Mouse (Mus musculus) forebrain, embryonic 12.5 days (tissue): ENCODE results near the gene Rtkn. TPM values are rescaled to one million over a fixed set of nuclear protein-coding genes. Genes with fewer than 3 reads are reported as not detected.
"Not testable (repeated sequence)": the region's sequence is repeated elsewhere in the genome, so short reads cannot be mapped to it uniquely, and the experiment has no call there.

Experiments used
- ATAC-seq: fragments of 200-750 bp; cut with Nextera tagmentation; 2 replicates; pipeline ENCODE4 v1.8.0; 2017; ENCODE audit warnings: moderate TSS enrichment; ENCODE audit not compliant: low FRiP score
- H3K27ac ChIP-seq: fragments of 300-500 bp; sonication (generic); 2 replicates; pipeline ENCODE4 v1.5.1; 2016; ENCODE audit warnings: mild to moderate bottlenecking
- H3K27me3 ChIP-seq: fragments of 300-500 bp; sonication (generic); 2 replicates; pipeline ENCODE4 v1.6.1; 2016; ENCODE audit warnings: mild to moderate bottlenecking
- H3K36me3 ChIP-seq: fragments of 300-500 bp; sonication (generic); replicated peaks from 2 replicates; pipeline ENCODE4 v1.6.1; 2016; ENCODE audit warnings: mild to moderate bottlenecking
- H3K4me1 ChIP-seq: fragments of 300-500 bp; sonication (generic); 2 replicates; pipeline ENCODE4 v1.6.1; 2016
- H3K4me2 ChIP-seq: fragments of 300-500 bp; sonication (generic); 2 replicates; pipeline ENCODE4 v1.6.1; 2016; ENCODE audit warnings: mild to moderate bottlenecking, moderate library complexity
- H3K4me3 ChIP-seq: fragments of 300-500 bp; sonication (generic); replicated peaks from 2 replicates; pipeline ENCODE4 v1.5.1; 2016; ENCODE audit warnings: mild to moderate bottlenecking
- H3K9ac ChIP-seq: fragments of 300-500 bp; sonication (generic); 2 replicates; pipeline ENCODE4 v1.6.1; 2016; ENCODE audit warnings: mild to moderate bottlenecking
- H3K9me3 ChIP-seq: fragments of 300-500 bp; sonication (generic); 2 replicates; pipeline ENCODE4 v1.6.1; 2016
- WGBS: fragments of 180-500 bp; shearing (Covaris S2); methylation state at CpG from one replicate; pipeline ENCODE4 v1.1.7; 2016; 5-methylcytosine and 5-hydroxymethylcytosine counted together
- polyA plus RNA-seq: library from polyadenylated mRNA; unstranded; fragments of >200 nt; fragmentation: Nextera tagmentation; extraction: Ambion mirVana; gene quantifications from 2 replicates; pipeline ENCODE4 v1.2.1, GENCODE M21; 2016

The Rtkn gene
- polyA plus RNA-seq, 1 experiment from 2014 or later: 19.9 TPM

DNA sequence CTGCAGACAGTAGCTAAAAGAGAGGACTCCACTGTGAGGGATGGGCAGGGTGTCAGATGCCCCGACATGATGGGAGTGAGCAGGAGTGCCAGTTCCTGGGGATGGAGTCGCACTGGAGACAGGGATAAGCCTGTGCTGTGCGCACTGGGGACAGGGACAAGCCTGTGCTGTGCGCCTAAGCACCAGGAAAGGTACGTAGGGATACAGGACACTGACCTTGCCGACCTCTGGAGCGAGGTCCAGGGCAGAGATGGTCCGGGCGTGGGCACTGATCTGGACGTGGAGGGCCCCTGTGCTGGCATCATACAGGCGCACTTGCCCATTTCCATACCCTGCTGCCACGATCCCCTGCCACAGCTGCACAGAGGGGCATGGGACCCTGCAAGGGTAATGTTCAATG lies 17.8 kb downstream of the Rtkn start:
- Histone ChIP-seq H3K36me3 (peaks cover 40% of the 10 kb centered on the region), H3K4me3 (no peak overlapping the region), H3K27ac (no peak overlapping the region), H3K27me3 (no peaks in the 10 kb centered on the region), H3K9ac (no peak overlapping the region), H3K9me3 (no peaks in the 10 kb centered on the region), H3K4me1 (peaks cover 30% of the 10 kb centered on the region), H3K4me2 (no peak overlapping the region)
- WGBS: 87% methylated on average over 12 of the region's 12 CpGs
- ATAC-seq: no peak

DNA sequence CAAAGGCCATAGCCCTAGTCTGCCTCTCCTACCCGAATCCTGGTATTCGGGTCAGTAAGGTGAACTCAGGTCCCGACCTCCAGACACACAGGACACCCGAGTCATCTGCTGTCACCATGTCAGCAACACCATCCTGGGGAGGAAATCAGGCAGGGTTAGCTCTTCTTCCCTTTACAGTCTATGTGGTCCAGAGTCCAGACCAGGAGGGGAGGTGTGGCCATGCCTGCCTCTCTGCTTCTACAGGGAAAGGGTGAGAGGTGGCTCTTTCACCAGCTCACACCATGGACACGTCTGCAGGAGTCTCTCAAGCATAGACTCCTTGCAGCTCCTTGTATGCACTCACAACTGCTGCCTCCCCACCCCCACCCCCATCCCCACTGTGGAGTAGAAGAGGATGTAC lies 18.2 kb downstream of the Rtkn start:
- peaks cover 30% of the 10 kb centered on the region for H3K4me1 ChIP-seq
- WGBS: 83% methylated on average over 5 of the region's 5 CpGs

DNA sequence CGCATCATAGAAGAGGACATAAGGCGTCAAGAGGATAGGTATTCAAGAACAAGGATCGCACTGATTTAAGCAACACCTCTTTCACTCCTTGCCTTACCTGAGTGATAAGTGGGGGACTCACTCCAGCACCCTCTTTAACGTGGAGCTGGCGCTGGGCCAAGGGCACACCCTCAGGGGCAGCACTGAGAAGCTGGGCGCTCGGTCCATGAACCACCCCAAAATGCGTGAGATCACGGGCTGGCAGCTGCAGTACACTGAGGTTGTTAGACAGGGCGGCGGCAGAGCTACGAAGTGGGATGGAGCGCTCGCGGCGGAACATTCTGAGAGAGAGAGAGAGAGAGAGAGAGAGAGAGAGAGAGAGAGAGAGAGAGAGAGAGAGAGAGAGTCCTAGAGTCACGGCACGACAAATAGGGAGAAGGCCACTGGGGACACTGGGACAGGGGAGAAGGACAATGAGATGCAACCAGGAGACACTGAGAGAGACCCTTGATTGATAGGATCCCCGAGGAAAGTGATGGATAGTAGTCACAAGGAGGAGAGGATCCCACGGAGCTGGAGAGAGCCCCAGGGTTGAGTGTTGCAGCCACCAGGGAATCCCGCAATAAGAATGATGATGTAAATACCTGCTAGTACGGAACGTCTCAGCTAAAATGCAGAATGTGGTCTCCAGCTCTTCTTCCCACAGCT lies 20.4 kb downstream of the Rtkn start:
- peaks cover 9% of the 10 kb centered on the region for H3K27me3 ChIP-seq
- peak overlapping the region; percentile 62 for H3K9ac ChIP-seq
- peak overlapping the region; percentile 60 for H3K4me3 ChIP-seq
- peak; percentile 15 for ATAC-seq
- no peaks in the 10 kb centered on the region for H3K9me3 ChIP-seq
- 0 out of 2 replicates have a peak overlapping the region, but pooled peaks have one; percentile 19 for H3K27ac ChIP-seq
- peaks cover 30% of the 10 kb centered on the region for H3K4me1 ChIP-seq
- WGBS: 7% methylated on average over 23 of the region's 23 CpGs
- H3K36me3 ChIP-seq: peaks cover 24% of the 10 kb centered on the region
- peak overlapping the region; percentile 83 for H3K4me2 ChIP-seq

More for the DNA sequence above, 18.2 kb downstream of the Rtkn start:
- no peak overlapping the region for H3K27ac ChIP-seq
- no peak overlapping the region for H3K4me3 ChIP-seq
- H3K9me3 ChIP-seq: no peaks in the 10 kb centered on the region
- H3K4me2 ChIP-seq: no peak overlapping the region
- H3K36me3 ChIP-seq: peaks cover 38% of the 10 kb centered on the region
- H3K9ac ChIP-seq: no peak overlapping the region
- no peaks in the 10 kb centered on the region for H3K27me3 ChIP-seq
- no peak for ATAC-seq

DNA sequence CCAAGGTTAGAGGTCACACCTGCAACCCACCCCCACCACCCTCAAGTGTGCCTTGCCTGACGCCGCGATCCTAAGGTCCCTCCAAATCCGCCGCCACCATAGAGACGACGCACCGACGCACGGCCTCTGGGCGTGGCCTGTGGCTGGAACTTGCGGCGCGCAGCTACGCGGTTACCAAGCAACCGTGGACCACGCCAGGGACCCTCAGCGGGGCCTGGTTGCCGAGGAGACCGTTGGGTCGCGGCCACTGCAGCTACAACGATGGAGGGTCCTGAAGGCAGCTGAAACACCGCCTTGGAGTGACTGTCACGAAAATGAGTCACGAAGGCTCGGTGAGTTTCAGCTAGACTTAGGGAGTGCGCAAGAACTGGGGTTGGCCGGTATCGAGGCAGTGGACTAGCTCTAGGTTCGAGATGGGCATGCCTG lies 21.0 kb downstream of the Rtkn start, which contains the start of the genes Wdr54 and 1700003E16Rik:
Gene Wdr54 (minus strand): TSS at position 139 of the 426 bp plus-strand sequence.
Gene 1700003E16Rik (plus strand): TSS at position 146 of the 426 bp plus-strand sequence.
- peak within 1 kb of the TSS; percentile 62 for H3K9ac ChIP-seq
- peak within 1 kb of the TSS; percentile 83 for H3K4me2 ChIP-seq
- H3K4me3 ChIP-seq: peak within 1 kb of the TSS; percentile 60
- WGBS: 2% methylated on average over 32 of the region's 32 CpGs
- H3K9me3 ChIP-seq: no peaks in the 10 kb centered on the region
- peaks cover 15% of the 10 kb centered on the region for H3K27me3 ChIP-seq
- H3K36me3 ChIP-seq: peaks cover 22% of the 10 kb centered on the region
- peak within 1 kb of the TSS; percentile 19; the same call in 1 of the 2 replicates for H3K27ac ChIP-seq
- ATAC-seq: peak; percentile 94
- H3K4me1 ChIP-seq: peaks cover 28% of the 10 kb centered on the region

DNA sequence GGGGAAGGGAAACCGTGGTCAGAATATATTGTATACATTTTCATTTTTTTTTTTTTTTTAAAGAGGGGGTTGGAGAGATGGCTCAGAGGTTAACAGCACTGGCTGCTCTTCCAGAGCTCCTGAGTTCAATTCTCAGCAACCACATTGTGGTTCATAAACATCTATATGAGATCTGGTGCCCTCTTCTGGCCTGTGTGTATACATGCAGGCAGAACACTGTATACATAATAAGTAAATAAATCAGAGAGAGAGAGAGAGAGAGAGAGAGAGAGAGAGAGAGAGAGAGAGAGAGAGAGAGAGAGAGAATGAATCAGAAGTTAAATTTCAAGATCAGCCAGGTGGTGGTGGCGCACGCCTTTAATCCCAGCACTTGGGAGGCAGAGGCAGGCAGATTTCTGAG lies 24.2 kb downstream of the Rtkn start:
- H3K4me1 ChIP-seq: peaks cover 31% of the 10 kb centered on the region

DNA sequence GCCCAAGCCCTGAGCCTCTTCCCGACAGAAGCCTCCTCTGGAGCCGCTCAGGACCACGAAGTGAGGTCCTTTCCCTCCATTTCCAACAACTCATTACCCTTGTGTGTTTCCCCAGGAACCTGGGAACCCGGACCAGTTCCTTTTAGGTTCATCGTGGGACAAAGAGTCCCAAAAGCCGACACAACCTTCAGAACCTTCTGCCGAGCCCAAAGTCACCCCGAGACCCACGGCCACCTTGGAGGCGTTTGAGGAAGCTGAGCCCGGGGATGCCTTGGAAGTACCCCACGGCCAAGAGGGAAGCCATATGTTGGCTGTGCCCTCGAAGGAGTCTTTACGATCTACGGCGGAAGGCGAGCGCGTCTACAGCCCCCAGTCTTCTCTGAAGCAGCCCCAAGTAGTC lies 26.2 kb downstream of the Rtkn start:
- H3K9ac ChIP-seq: no peak overlapping the region
- H3K27ac ChIP-seq: no peak overlapping the region
- H3K4me2 ChIP-seq: peak overlapping the region; percentile 40
- ATAC-seq: no peak
- H3K4me3 ChIP-seq: peak overlapping the region; percentile 27
- H3K27me3 ChIP-seq: peaks cover 38% of the 10 kb centered on the region
- no peaks in the 10 kb centered on the region for H3K36me3 ChIP-seq
- WGBS: 7% methylated on average over 19 of the region's 19 CpGs
- H3K4me1 ChIP-seq: peaks cover 24% of the 10 kb centered on the region
- no peaks in the 10 kb centered on the region for H3K9me3 ChIP-seq

More for the DNA sequence above, 24.2 kb downstream of the Rtkn start:
- not testable (repeated sequence) for H3K9me3 ChIP-seq, H3K36me3 ChIP-seq, H3K4me3 ChIP-seq, H3K27ac ChIP-seq, ATAC-seq, H3K9ac ChIP-seq, H3K4me2 ChIP-seq
- H3K27me3 ChIP-seq: peaks cover 38% of the 10 kb centered on the region
- WGBS: 37% methylated on average over 3 of the region's 3 CpGs

- H3K4me2 ChIP-seq: peak overlapping the region; percentile 40
- 0 out of 2 replicates have a peak overlapping the region, but pooled peaks have one; percentile 22 for H3K9ac ChIP-seq
- no peak overlapping the region for H3K27ac ChIP-seq
- ATAC-seq: no peak
- H3K4me3 ChIP-seq: peak overlapping the region; percentile 27
- H3K9me3 ChIP-seq: no peaks in the 10 kb centered on the region
- under 1% methylated on average over 49 of the region's 49 CpGs for WGBS
- peaks cover 28% of the 10 kb centered on the region for H3K4me1 ChIP-seq
- H3K36me3 ChIP-seq: no peaks in the 10 kb centered on the region
- peaks cover 38% of the 10 kb centered on the region for H3K27me3 ChIP-seq
Observed at GRCm38 (mm10) chr6:83161921-83162641, 26.8 kb downstream of the Rtkn start.

DNA sequence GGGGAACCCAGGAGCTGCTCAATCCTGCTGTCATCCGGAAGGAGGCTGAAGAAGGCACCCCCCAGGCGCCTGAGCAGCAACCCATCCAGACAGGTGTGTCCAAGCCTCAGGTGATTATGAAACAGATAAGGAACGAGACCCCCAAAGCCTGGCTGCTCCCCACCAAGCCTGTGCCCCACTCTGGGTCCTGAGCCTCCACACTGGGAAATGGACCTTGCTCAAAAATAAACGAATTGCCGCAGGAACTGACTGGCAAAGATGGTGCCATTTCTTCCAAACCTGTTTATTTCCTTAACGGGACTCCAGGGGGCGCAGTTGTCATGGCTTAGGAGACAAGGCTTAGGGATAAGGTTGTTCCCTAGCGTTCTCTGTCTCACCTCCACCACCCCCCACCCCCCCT lies 27.4 kb downstream of the Rtkn start:
- WGBS: 2% methylated on average over 8 of the region's 8 CpGs
- no peak for ATAC-seq
- Histone ChIP-seq H3K4me2 (peak overlapping the region; percentile 40), H3K27me3 (peaks cover 38% of the 10 kb centered on the region), H3K27ac (no peak overlapping the region), H3K9ac (no peak overlapping the region), H3K4me3 (peak overlapping the region; percentile 27), H3K36me3 (no peaks in the 10 kb centered on the region), H3K9me3 (no peaks in the 10 kb centered on the region), H3K4me1 (peaks cover 34% of the 10 kb centered on the region)

- WGBS: 7% methylated on average over 6 of the region's 6 CpGs
- peak overlapping the region; percentile 87 for H3K9ac ChIP-seq
- peaks cover 37% of the 10 kb centered on the region for H3K4me1 ChIP-seq
- peak overlapping the region; percentile 73 for H3K4me2 ChIP-seq
- peak overlapping the region; percentile 56; the same call in 1 of the 2 replicates for H3K27ac ChIP-seq
- H3K36me3 ChIP-seq: no peaks in the 10 kb centered on the region
- peaks cover 34% of the 10 kb centered on the region for H3K27me3 ChIP-seq
- no peaks in the 10 kb centered on the region for H3K9me3 ChIP-seq
- ATAC-seq: peak; percentile 18
- H3K4me3 ChIP-seq: peak overlapping the region; percentile 79
Observed at GRCm38 (mm10) chr6:83165026-83165606, 29.9 kb downstream of the Rtkn start.

DNA sequence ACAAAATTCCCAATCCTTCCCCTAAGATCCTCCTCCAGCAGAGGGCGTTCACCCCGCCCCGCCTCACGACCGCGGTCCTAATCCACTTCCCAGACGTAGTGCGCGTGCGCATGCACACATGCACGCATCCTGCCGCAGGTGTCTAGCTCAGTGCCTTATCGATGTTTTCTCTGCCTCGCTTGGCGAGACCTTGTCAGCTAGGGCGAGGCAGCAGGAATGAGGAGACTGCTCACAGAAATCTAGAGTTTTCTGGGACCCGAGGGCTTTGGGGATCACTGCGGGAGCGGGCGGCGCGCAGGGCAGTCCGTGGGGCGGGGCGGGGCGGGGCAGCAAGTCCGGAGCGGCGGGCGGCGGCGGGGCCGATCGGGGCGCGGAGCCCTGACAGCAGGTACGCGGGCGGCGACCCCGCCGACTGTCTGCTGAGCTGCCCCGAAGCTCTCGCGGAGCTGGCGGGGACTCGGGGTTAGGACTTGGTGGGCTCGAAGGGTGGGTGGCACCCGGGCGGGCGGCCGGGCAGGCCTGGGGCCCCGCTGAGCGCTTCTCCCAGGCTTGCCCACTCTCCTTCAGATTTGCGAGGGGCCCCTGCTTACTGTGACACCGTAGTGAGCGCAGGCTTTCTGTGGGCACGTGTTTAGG lies 30.5 kb downstream of the Rtkn start, which contains the start of gene Dctn1:
Gene Dctn1 (plus strand): TSS at position 314 of the 636 bp plus-strand sequence.
- Histone ChIP-seq H3K27ac (peak within 1 kb of the TSS; percentile 82), H3K9ac (peak within 1 kb of the TSS; percentile 87), H3K27me3 (peaks cover 28% of the 10 kb centered on the region), H3K36me3 (no peaks in the 10 kb centered on the region), H3K4me2 (peak within 1 kb of the TSS; percentile 73), H3K4me1 (peaks cover 37% of the 10 kb centered on the region), H3K9me3 (no peaks in the 10 kb centered on the region), H3K4me3 (peak within 1 kb of the TSS; percentile 79)
- peak; percentile 89 for ATAC-seq
- WGBS: under 1% methylated on average over 58 of the region's 58 CpGs

GRCm38 (mm10) chr6:83166243-83166630 lies 31.0 kb downstream of the Rtkn start:
- Histone ChIP-seq H3K27me3 (peaks cover 23% of the 10 kb centered on the region), H3K4me1 (peaks cover 42% of the 10 kb centered on the region), H3K4me3 (peak overlapping the region; percentile 79), H3K4me2 (peak overlapping the region; percentile 73), H3K9ac (peak overlapping the region; percentile 87), H3K9me3 (no peaks in the 10 kb centered on the region), H3K27ac (peak overlapping the region; percentile 82), H3K36me3 (no peaks in the 10 kb centered on the region)
- WGBS: under 1% methylated on average over 12 of the region's 12 CpGs
- ATAC-seq: no peak
